Mouse (Mus musculus) erythroblast, embryonic 14.5 days (primary cell): ENCODE data around the gene Tent2.

ENCODE experiments used
- GATA1 ChIP-seq: IDR thresholded peaks from 2 replicates; pipeline ENCODE4 v1.6.1; 2012; ENCODE audit warnings: low read length, inconsistent platforms, mixed read lengths
- TAL1 ChIP-seq: IDR thresholded peaks from 3 replicates; pipeline ENCODE4 v1.6.1; 2012; ENCODE audit warnings: low read length, inconsistent platforms, mixed read lengths

- TF ChIP-seq TAL1: no peak
- TF ChIP-seq GATA1: no peak
These were observed 40.1 kb upstream of the Tent2 start for GRCm38 (mm10) chr13:93232335-93232734.
